Mouse (Mus musculus) cerebellum, adult 9-10 months (tissue): ENCODE measurements around the gene Fgg.

Source experiments
- DNase-seq: peaks from one replicate; pipeline ENCODE4 v3.0.0; 2022

Fgg gene

DNA sequence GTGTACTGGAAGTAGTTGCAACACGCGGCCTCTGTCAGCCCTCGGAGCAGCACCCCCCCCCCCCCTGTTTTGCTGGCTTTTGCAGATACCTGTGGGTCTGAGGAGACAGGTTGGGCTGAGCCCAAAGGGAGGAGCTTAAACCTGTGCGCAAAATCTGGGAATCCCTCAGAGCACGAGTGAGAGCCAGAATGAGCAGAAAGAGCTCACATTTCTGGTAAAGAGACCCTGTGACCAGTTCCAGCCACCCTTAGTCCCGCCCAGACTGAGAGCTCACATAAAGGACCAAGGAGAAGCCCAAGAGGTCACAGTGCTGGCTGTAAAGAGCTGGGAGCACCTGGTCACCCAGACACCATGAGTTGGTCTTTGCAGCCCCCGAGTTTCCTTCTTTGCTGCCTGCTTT lies at the start of gene Fgg:
Fgg (plus strand) TSS at position 168 of the 400 bp plus-strand sequence.
- no peak for DNase-seq

DNA sequence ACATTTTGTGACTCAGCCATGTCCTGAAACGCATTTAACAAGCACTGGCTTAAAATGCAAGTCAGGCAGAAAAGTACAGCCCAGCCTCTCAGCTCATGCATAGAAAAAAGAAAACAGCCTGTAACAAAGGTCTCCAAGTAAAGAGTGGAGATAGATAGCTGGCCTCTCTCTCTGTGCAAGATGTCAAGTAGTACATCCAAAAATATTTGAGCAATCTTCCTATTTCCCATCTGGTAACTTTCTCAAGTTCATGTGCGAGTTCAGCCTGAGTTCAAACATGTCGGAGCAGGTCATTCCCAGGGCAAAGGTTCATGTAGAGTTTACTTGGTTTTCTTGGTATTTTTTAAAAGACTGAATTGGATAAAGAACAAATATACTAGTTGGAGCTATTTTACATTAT lies 36.5 kb upstream of the Fgg start:
- DNase-seq, result no peak

DNA sequence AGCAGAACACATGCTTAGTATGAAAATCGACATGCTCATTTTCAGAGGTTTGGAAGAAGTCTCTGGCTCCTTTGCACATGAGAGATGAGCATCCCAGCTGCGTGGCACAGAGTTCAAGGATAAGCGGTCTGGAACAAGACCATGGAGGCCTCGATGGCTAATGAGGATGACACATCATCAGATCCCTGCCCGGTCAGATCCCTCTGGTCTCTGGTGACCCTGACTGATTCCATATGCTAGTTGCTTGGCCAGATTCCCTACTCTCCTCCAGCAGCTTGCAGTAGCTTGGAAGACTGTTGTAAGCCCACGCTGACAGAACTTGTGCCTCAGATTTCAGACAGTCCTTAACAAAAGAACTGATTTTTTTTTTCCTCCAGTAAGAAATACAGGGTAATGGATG lies 26.7 kb upstream of the Fgg start:
- no peak for DNase-seq

- no peak for DNase-seq
These were observed 25.7 kb upstream of the Fgg start for GRCm38 (mm10) chr3:82981861-82982260.

GRCm38 (mm10) chr3:82984840-82985239 lies 22.7 kb upstream of the Fgg start:
- DNase-seq, result no peak

DNA sequence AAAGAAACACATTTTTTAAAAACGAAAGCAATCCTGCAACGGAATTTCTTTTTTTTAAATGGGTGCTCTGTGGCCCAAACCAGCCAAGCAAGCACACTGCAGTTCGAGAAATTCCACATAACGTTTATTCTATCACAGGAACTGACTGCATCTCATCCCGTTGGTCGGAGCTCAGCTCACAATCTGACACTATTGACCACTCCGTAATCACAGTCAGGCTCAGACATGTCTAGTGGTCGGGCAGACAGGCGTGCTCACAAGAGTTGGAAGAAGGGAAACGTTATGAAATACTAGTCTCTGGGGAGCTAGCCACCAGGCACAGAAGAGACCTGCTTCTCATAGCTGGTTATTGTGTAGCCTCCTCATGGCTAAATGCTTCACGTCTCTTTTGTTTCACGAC lies 15.6 kb upstream of the Fgg start:
- no peak for DNase-seq

GRCm38 (mm10) chr3:82992956-82993355 lies 14.6 kb upstream of the Fgg start:
- no peak for DNase-seq

DNA sequence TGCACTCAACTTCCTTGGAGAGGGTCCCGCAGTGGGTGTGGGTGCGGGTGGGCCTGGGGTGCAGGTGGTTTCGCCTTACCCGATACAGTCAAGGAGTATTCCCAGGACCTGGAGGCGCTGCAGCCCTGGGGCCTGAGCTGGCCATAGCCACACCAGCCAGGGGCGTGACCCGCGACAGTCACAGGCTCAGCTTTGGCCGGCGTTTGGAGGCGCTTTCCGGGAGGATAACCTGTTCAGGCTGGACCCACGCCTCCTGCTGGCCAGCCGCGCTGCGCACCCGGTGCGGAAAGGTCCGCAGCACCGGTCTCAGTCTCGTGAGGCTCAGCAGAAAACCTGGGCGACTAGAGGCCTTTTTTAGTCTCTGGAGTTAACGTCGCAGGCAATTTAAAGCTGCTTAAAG lies 12.2 kb upstream of the Fgg start:
- no peak for DNase-seq

DNA sequence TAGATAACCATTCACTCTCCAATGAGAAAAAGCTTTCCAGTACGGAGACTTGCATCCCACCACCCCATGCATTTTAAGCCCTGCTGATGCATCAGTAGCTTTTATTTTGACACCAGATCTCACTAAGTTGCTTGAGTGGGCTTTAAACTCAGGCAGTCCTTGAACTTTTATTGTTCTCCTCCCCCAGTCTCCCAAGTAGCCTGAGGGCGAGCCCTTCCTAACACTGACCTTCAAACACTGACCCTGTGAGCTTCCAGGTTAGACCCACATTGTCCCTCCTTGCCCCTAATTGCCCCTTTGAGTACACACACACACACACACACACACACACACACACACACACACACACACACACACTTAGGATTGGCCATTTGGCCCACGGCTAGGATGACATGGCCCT lies 10.9 kb upstream of the Fgg start:
- DNase-seq, result no peak

GRCm38 (mm10) chr3:82998772-82999463 lies 8.6 kb upstream of the Fgg start:
- peak; percentile 76 for DNase-seq

DNA sequence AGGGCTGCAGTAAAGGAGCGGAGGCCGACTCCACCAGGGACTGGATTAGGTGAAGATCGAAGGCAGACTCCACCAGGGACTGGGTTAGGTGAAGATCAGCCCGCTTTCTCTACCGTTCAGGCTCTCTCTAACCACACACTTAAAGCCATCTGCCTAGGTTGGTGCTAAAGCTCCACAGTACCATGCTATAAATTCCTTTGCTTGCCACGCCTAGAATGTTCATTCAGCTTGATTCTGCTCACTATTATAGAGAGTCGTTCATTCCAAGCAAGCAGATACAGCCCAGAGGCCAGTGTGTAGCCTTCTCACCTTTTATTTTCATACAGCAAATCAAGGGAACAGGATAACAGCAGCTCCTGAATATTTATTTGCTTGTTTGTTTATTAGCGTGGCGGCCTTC lies 7.5 kb upstream of the Fgg start:
- DNase-seq, result no peak

DNA sequence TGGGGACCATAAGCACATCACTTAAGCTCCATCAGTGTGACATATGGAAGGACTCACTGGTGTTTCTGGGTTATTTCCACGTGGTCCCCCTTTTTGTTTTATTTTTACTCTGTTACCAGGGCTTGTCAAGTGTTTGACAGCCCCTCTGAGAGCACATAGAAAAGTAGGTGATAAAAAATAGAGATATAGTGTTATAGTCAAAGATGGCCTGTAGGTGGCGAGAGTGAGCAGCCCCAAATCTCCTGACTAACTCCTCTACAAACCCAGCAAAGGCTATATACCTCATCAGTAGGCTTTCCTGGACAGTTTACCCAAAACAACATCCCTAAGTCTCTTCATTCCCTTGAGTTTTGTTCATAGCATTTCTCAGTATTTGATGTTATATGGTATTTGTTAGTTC lies 5.3 kb upstream of the Fgg start:
- peak; percentile 21 for DNase-seq

DNA sequence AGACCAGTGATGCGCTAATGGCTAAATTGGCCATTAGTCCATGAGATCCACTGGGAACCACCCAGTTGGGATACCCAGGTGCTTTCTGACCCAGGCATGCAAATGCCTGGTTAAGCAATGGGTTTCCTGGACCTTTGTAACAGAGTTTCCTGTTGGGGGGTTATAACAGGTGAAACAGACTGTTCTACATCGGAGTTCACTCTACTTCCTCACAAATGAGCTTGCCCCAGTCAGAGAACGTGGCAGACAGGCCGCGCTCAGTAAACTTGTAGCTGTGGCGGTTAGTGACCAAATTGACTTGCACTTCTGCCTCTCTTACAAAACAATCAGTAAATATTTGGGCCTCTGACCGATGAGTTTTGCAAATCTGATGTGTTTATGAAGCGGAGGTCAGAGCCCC lies 4.5 kb upstream of the Fgg start:
- DNase-seq, result no peak

- no peak for DNase-seq
These were observed 2.7 kb upstream of the Fgg start for GRCm38 (mm10) chr3:83004801-83005200.

DNA sequence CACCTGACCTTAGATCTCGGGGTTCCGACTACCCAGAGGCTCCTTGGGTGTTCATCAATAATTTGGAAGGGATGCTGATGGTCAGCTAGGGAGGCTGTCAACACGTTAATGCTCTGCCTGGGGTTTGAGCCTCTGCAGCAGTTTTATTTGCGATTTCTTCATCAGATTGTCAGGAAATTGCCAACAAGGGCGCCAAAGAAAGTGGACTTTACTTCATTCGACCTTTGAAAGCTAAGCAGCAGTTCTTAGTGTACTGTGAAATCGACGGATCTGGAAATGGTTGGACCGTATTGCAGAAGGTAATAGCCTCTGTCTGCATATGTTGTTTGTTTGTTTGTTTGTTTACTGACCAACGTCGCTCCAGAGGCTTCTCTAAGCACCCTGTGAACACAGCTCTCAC lies 2.8 kb downstream of the Fgg start:
- no peak for DNase-seq

GRCm38 (mm10) chr3:83011136-83011535 lies 3.6 kb downstream of the Fgg start:
- no peak for DNase-seq

GRCm38 (mm10) chr3:83011565-83011964 lies 4.0 kb downstream of the Fgg start:
- DNase-seq, result no peak

DNA sequence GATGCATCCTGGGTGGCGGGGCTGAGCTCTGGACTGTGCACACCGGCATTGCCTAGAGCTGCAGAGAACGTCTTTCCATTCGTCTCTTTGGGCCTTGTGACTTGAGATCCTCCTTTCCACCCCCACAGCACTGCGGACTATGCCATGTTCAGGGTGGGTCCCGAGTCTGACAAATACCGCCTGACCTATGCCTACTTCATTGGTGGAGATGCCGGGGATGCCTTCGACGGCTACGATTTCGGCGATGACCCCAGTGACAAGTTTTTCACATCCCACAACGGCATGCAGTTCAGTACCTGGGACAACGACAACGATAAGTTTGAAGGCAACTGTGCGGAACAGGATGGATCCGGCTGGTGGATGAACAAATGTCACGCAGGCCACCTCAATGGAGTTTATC lies 5.1 kb downstream of the Fgg start:
- no peak for DNase-seq

- DNase-seq, result no peak
These were observed 6.4 kb downstream of the Fgg start for GRCm38 (mm10) chr3:83013951-83014350.

DNA sequence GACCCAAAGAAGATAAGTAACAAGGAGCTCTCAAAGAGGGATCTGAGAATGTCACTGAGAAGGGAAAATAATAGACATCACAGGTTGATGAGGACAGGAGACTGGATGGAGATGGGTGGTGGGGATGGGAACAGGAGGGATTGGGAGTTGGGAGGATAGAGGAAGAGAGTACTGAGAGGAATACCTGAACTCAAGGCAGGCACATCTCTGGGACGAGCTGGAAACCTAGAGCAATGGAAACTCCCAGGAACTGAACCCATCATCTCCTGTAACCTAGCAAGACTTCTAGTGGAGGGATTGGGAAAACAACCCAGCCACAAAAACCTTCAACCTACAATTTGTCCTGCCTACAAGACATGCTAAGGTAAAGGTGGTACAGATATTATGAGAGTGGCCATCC lies 8.7 kb downstream of the Fgg start:
- DNase-seq, result no peak

DNA sequence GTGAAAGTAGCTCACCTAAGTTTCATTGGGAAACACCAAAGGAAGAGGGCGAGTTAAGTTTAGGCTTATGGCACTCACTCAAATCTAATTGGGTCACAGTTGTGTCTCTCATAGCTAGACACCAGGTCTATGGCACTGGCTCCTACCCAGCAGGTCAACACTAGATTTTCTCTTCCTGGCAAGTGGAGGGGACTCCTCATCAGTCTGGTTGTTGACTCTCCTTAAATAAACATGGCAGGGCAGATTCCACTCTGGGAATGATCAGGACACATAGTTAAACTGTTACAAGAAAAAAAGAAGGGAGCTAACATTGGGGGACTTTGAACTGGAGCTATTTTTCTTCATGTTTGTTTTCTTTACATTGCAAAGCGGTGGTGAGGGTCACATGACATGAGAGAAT lies 12.9 kb downstream of the Fgg start:
- DNase-seq, result no peak

DNA sequence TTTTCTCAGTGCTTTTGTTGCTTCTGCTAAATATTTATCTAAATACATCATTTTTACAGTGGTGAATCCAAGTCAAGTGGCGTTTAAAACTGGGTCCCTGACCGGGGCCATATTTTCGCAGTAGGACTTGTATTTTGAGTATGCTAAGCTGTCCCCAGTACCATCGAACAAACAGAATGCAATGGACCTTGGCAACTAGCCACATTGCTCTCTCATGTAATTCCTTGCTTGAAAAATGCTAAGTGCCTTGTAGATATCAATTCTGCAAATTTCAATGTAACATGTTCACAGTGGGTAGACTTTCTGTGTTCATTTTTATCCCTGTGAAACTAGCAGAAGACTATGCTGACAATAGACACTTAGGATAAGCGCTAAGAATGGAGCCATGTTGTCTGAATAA lies 13.7 kb downstream of the Fgg start:
- no peak for DNase-seq

DNA sequence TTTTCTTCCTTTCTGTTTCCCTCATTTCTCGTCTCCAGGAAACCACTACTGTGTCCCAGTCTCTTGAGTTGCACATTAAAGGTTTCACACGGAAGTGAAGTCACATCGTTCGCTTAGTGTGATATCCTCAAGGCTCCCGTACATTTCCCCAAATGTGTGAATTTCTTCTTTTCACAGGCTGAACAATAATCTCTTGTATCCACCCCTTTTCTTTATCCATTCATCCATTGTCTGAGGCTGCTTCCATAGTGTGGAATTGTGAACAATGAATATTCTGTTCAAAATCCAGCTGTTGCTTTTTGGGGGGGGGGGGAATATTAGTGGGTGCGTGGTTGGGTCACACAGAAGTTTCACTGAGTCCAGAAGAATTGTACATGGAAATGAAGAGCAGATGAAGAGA lies 17.5 kb downstream of the Fgg start:
- DNase-seq, result no peak

GRCm38 (mm10) chr3:83025475-83026301 lies 18.2 kb downstream of the Fgg start, which contains the start of gene Fga:
TSS of gene Fga (plus strand) at chr3:83026076.
- no peak for DNase-seq
